28 mouse cellular contexts compared by ENCODE assay signal in the genomic region with DNA sequence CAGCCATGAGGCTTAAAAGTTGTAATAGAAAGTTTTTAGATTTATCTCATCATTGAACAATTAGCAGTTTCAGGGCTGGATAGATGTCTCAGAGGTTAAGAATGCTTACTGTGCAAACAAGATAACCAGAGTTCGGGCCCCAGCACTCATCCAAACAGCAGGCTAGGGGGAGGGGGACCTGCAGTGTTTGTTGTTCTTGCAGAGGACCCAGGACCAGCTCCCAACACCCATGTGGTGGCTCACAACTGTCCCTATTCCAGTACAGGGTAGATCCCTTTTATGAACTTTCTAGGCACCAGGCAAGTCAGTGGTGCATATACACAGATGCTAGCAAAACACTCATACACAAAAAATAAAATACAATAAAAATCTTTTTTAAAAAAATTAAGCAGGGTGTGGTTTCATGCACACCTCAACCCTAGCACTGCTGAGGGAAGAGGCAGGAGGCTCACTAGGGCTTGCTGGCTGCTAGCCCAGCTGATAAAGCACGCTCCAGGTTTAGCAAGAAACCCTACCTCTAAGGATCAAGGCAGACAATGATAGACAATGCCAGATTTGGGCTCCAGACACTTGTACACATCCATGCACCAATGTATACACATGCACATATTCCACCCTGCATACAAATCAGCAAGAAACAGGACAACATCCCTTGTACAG.
DNase-seq lines count a peak whose midpoint lies in the region; ATAC-seq and TF ChIP-seq lines count a peak whose summit lies in the region.
"Had no signal": no experiment of that assay in that cellular context is flagged by ENCODE, and none has a peak within 500 bp of the region (broad histone marks: within the 10 kb centered on the region; RNA-seq: fewer than 3 reads in every experiment).

No protein-coding gene starts in this region.

- no peaks in the 10 kb centered on the region for H3K9me3 ChIP-seq in intestine, embryonic 14.5 days (ENCODE audit: control insufficient read depth, low read length)
- H3K9me3 ChIP-seq in intestine, embryonic 16.5 days (ENCODE audit: control insufficient read depth, low read length) = no peaks in the 10 kb centered on the region
- H3K9me3 ChIP-seq in liver, embryonic 14.5 days (ENCODE audit: control insufficient read depth, low read length) = no peaks in the 10 kb centered on the region
- H3K9me3 ChIP-seq in kidney, embryonic 16.5 days (ENCODE audit: low read length) = no peaks in the 10 kb centered on the region
- H3K9me3 ChIP-seq: embryonic facial prominence, embryonic 12.5 days; forebrain, embryonic 10.5 days; hindbrain, embryonic 12.5 days; midbrain, embryonic 10.5 days; midbrain, embryonic 15.5 days; neural tube, embryonic 15.5 days had no signal

- H3K36me3 ChIP-seq in intestine, embryonic 14.5 days (ENCODE audit: control insufficient read depth, insufficient read depth, low read length) = peaks cover 14% of the 10 kb centered on the region
- no peaks in the 10 kb centered on the region for H3K36me3 ChIP-seq in intestine, embryonic 16.5 days (ENCODE audit: control insufficient read depth, insufficient read depth, low read length)
- H3K36me3 ChIP-seq in liver, embryonic 14.5 days (replicated peaks; ENCODE audit: control insufficient read depth, insufficient read depth, low read depth) = no peaks in the 10 kb centered on the region
- peaks cover 7% of the 10 kb centered on the region; the same call in 1 of the 2 replicates for H3K36me3 ChIP-seq in kidney, embryonic 16.5 days (ENCODE audit: insufficient read depth, low read length)
- H3K36me3 ChIP-seq: hindbrain, embryonic 12.5 days; midbrain, embryonic 15.5 days had no signal

- H3K27ac ChIP-seq in intestine, embryonic 14.5 days (ENCODE audit: low read depth) = no peak overlapping the region
- H3K27ac ChIP-seq in intestine, embryonic 16.5 days (ENCODE audit: low read length) = no peak overlapping the region
- no peak overlapping the region for H3K27ac ChIP-seq in liver, embryonic 14.5 days
- H3K27ac ChIP-seq in kidney, embryonic 16.5 days (ENCODE audit: low read length) = no peak overlapping the region
- H3K27ac ChIP-seq: embryonic facial prominence, embryonic 12.5 days; forebrain, embryonic 10.5 days; hindbrain, embryonic 12.5 days; hindbrain, postnatal 0 days; macrophage; midbrain, embryonic 10.5 days; midbrain, embryonic 15.5 days; neural tube, embryonic 15.5 days had no signal

- DNase-seq in cerebellum, postnatal 25 days = peak; percentile 28 to 55
- peak; percentile 43 for DNase-seq in intestine, embryonic 14.5 days (ENCODE audit: low spot score)
- DNase-seq in liver, embryonic 14.5 days (ENCODE audit: low read depth in 3 of 3, low spot score in 3 of 3) = no peak
- DNase-seq: adrenal gland, postnatal 10 days; cerebellum, adult 11 months; cerebellum, adult 9-10 months; embryo, embryonic 11 days; heart, postnatal 14 days; kidney, postnatal 25 days; lung, postnatal 10 days; retina, postnatal 1 day; right cerebral cortex, postnatal 14 days had no signal

- H3K4me2 ChIP-seq in intestine, embryonic 14.5 days (ENCODE audit: low read length) = no peak overlapping the region
- no peak overlapping the region for H3K4me2 ChIP-seq in intestine, embryonic 16.5 days (ENCODE audit: low read depth, low read length)
- no peak overlapping the region for H3K4me2 ChIP-seq in liver, embryonic 14.5 days (ENCODE audit: low read depth)
- no peak overlapping the region for H3K4me2 ChIP-seq in kidney, embryonic 16.5 days (replicated peaks; ENCODE audit: low read depth, low read length)
- H3K4me2 ChIP-seq: embryonic facial prominence, embryonic 12.5 days; heart, embryonic 11.5 days; hindbrain, embryonic 12.5 days; midbrain, embryonic 15.5 days; neural tube, embryonic 15.5 days had no signal

- H3K9ac ChIP-seq in intestine, embryonic 14.5 days (ENCODE audit: low read length) = no peak overlapping the region
- H3K9ac ChIP-seq in intestine, embryonic 16.5 days (ENCODE audit: low read depth, low read length) = no peak overlapping the region
- no peak overlapping the region for H3K9ac ChIP-seq in liver, embryonic 14.5 days (replicated peaks)
- no peak overlapping the region for H3K9ac ChIP-seq in kidney, embryonic 16.5 days (replicated peaks; ENCODE audit: low read length)
- H3K9ac ChIP-seq: embryonic facial prominence, embryonic 12.5 days; hindbrain, embryonic 12.5 days; midbrain, embryonic 15.5 days; neural tube, embryonic 15.5 days had no signal

- TF ChIP-seq CTCF in liver, embryonic 14.5 days (IDR thresholded peaks at IDR 0.05; ENCODE audit: low read depth) = no peak

- H3K4me3 ChIP-seq in intestine, embryonic 14.5 days (ENCODE audit: low read depth, low read length) = no peak overlapping the region
- no peak overlapping the region for H3K4me3 ChIP-seq in intestine, embryonic 16.5 days (ENCODE audit: low read length)
- no peak overlapping the region for H3K4me3 ChIP-seq in liver, embryonic 14.5 days (ENCODE audit: insufficient read depth in 1 of 2, low read depth in 2 of 2, low read length in 2 of 2)
- H3K4me3 ChIP-seq in kidney, embryonic 16.5 days (ENCODE audit: low read length) = no peak overlapping the region
- H3K4me3 ChIP-seq: embryonic facial prominence, embryonic 12.5 days; forebrain, embryonic 10.5 days; hindbrain, embryonic 12.5 days; midbrain, embryonic 10.5 days; midbrain, embryonic 15.5 days; neural tube, embryonic 15.5 days had no signal

- ATAC-seq in cerebellum, adult (ENCODE audit: insufficient number of reproducible peaks, low FRiP score, low TSS enrichment) = no peak
- no peak for ATAC-seq in intestine, embryonic 14.5 days (replicated peaks; ENCODE audit: low FRiP score, low TSS enrichment, low read depth)
- ATAC-seq in intestine, embryonic 16.5 days = no peak
- peak; percentile 39; the same call in 1 of the 2 replicates for ATAC-seq in liver, embryonic 14.5 days (ENCODE audit: insufficient read depth)
- no peak for ATAC-seq in erythroblast, adult 5-6 weeks (replicated peaks; ENCODE audit: low FRiP score, poor library complexity, severe bottlenecking)
- ATAC-seq in kidney, embryonic 16.5 days (ENCODE audit: low FRiP score, low TSS enrichment) = no peak
- ATAC-seq: forebrain, embryonic 16.5 days; hindbrain, postnatal 0 days; intestine, postnatal 0 days; midbrain, embryonic 15.5 days had no signal

- H3K4me1 ChIP-seq in intestine, embryonic 14.5 days (replicated peaks; ENCODE audit: control insufficient read depth, insufficient read depth, low read length) = no peaks in the 10 kb centered on the region
- no peaks in the 10 kb centered on the region for H3K4me1 ChIP-seq in intestine, embryonic 16.5 days (ENCODE audit: control insufficient read depth, insufficient read depth, low read length)
- peaks cover 6 to 22% of the 10 kb centered on the region in 2 experiments for H3K4me1 ChIP-seq in liver, embryonic 14.5 days (replicated peaks; ENCODE audit: control insufficient read depth in 2 of 2, insufficient read depth in 2 of 2, low read length in 1 of 2)
- 0 out of 2 replicates have a peak, but pooled peaks cover 3% of the 10 kb centered on the region for H3K4me1 ChIP-seq in kidney, embryonic 16.5 days (ENCODE audit: insufficient read depth, low read length)
- H3K4me1 ChIP-seq: embryonic facial prominence, embryonic 12.5 days; forebrain, embryonic 10.5 days; hindbrain, embryonic 12.5 days; midbrain, embryonic 10.5 days; midbrain, embryonic 15.5 days; neural tube, embryonic 15.5 days had no signal

- WGBS in intestine, embryonic 14.5 days = 65% methylated on average over 2 of the region's 2 CpGs
- 46% methylated on average over 2 of the region's 2 CpGs for WGBS in intestine, embryonic 16.5 days
- 6% methylated on average over 2 of the region's 2 CpGs for WGBS in liver, embryonic 14.5 days (ENCODE audit: insufficient replicate concordance)
- 65% methylated on average over 2 of the region's 2 CpGs for WGBS in kidney, embryonic 16.5 days

- no peak for TF ChIP-seq EP300 in liver, embryonic 14.5 days (IDR thresholded peaks at IDR 0.05; ENCODE audit: low read depth)

- H3K27me3 ChIP-seq in intestine, embryonic 14.5 days (replicated peaks; ENCODE audit: control insufficient read depth, insufficient read depth, low read length) = no peaks in the 10 kb centered on the region
- no peaks in the 10 kb centered on the region for H3K27me3 ChIP-seq in intestine, embryonic 16.5 days (replicated peaks; ENCODE audit: control insufficient read depth, insufficient read depth, low read length)
- H3K27me3 ChIP-seq in liver, embryonic 14.5 days (ENCODE audit: control insufficient read depth, insufficient read depth, low read length) = no peaks in the 10 kb centered on the region
- H3K27me3 ChIP-seq in kidney, embryonic 16.5 days (ENCODE audit: insufficient read depth, low read length) = no peaks in the 10 kb centered on the region
- H3K27me3 ChIP-seq: CH12.LX; embryonic facial prominence, embryonic 12.5 days; hindbrain, embryonic 12.5 days; midbrain, embryonic 15.5 days; neural tube, embryonic 15.5 days had no signal

Comparison
In these comparisons a context has a peak if more than half of its experiments do, and no peak if none do; other contexts are left out.
1. DNase-seq: peak in cerebellum, postnatal 25 days (2 of 2) and intestine, embryonic 14.5 days (single experiment); none in liver, embryonic 14.5 days (0 of 3).